Comparison of ENCODE assay signal across 8 mouse cellular contexts in the genomic region with DNA sequence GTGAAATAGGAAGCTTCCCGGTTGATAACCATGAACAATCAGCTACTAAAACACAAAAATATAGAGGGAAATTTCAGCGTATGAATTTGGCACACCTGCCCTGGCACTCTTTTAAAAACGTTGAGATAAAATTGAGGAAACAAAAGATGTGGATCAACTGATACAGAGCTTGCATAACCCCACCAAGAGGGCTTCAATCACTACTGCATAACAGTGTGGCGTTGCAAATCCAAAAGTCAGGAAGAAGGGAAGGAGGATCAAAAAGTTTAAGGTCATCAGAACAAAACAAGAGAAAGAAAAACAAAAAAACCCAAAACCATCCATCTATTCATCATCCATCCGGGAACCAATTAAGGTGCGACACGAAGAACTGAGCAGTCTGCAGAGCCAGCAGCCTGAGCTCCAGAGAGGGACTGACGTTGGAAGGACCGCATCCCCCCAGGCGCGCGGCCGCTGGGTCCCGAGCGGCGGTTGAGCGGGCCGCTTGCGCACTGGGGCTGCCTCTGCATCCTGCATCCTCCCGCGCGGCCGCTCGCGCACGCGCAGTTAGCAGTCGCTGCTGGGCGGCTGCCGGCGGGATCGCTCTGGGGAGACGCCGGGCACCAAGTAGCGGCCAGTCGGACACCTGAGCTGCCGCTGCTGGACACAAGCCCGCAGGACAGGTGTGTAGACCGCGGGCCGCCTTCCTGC. TPM values are rescaled to one million over a fixed set of nuclear protein-coding genes. Genes with fewer than 3 reads are reported as not detected.
DNase-seq lines count a peak whose midpoint lies in the region; ATAC-seq and TF ChIP-seq lines count a peak whose summit lies in the region.

Clgn (plus strand) TSS at position 552 of the 690 bp plus-strand sequence.

- ATAC-seq in common myeloid progenitor, adult 5-6 weeks (replicated peaks; ENCODE audit: low read depth, poor library complexity, severe bottlenecking): peak; percentile 65
- peak; percentile 90 for ATAC-seq in kidney, embryonic 16.5 days (ENCODE audit: low FRiP score, low TSS enrichment)
- peak; percentile 67; the same call in 1 of the 2 replicates for ATAC-seq in limb, embryonic 14.5 days (ENCODE audit: low FRiP score, low read depth)

- peaks cover 27% of the 10 kb centered on the region for H3K27me3 ChIP-seq in kidney, embryonic 16.5 days (ENCODE audit: insufficient read depth, low read length)
- peaks cover 11% of the 10 kb centered on the region for H3K27me3 ChIP-seq in limb, embryonic 14.5 days (ENCODE audit: control insufficient read depth, insufficient read depth, low read length)
- H3K27me3 ChIP-seq in myocyte (ENCODE audit: control insufficient read depth, insufficient read depth, insufficient read length): peaks cover 19% of the 10 kb centered on the region
- no peaks in the 10 kb centered on the region for H3K27me3 ChIP-seq in testis, adult 2 months (ENCODE audit: control insufficient read depth, insufficient read depth, low read length)

- TF ChIP-seq POLR2A in limb, embryonic 14.5 days (IDR thresholded peaks at IDR 0.05; ENCODE audit: borderline replicate concordance, extremely low read depth, insufficient read depth, insufficient read length): no peak
- no peak for TF ChIP-seq POLR2A in myocyte (IDR thresholded peaks at IDR 0.05; ENCODE audit: insufficient read length, low read depth)
- peak; percentile 81 for TF ChIP-seq POLR2A in testis, adult 2 months (IDR thresholded peaks at IDR 0.05; ENCODE audit: control insufficient read depth, low read depth, low read length)

- H3K9ac ChIP-seq in kidney, embryonic 16.5 days (replicated peaks; ENCODE audit: low read length): peak within 1 kb of the TSS; percentile 41; the same call in 1 of the 2 replicates
- H3K9ac ChIP-seq in limb, embryonic 14.5 days (ENCODE audit: low read depth, low read length, severe bottlenecking): peak within 1 kb of the TSS; percentile 61

- 4% methylated on average over 41 of the region's 41 CpGs for WGBS in kidney, embryonic 16.5 days
- WGBS in limb, embryonic 14.5 days: 4% methylated on average over 37 of the region's 41 CpGs

- H3K4me3 ChIP-seq in kidney, embryonic 16.5 days (ENCODE audit: low read length): peak within 1 kb of the TSS; percentile 53
- peak within 1 kb of the TSS; percentile 47 for H3K4me3 ChIP-seq in limb, embryonic 14.5 days (replicated peaks; ENCODE audit: low read length)
- no peak within 1 kb of the TSS for H3K4me3 ChIP-seq in myocyte
- H3K4me3 ChIP-seq in testis, adult 2 months (ENCODE audit: control insufficient read depth, low read depth, low read length): peak within 1 kb of the TSS; percentile 94

- no peak within 1 kb of the TSS for H3K27ac ChIP-seq in kidney, embryonic 16.5 days (ENCODE audit: low read length)
- no peak within 1 kb of the TSS for H3K27ac ChIP-seq in limb, embryonic 14.5 days (replicated peaks; ENCODE audit: low read depth, low read length)
- peak within 1 kb of the TSS; percentile 92 for H3K27ac ChIP-seq in testis, adult 2 months (ENCODE audit: control insufficient read depth, insufficient read depth, low read depth, low read length)

- no peaks in the 10 kb centered on the region for H3K9me3 ChIP-seq in kidney, embryonic 16.5 days (ENCODE audit: low read length)
- peaks cover 4% of the 10 kb centered on the region; the same call in 1 of the 2 replicates for H3K9me3 ChIP-seq in limb, embryonic 14.5 days (ENCODE audit: control insufficient read depth, low read length)

- H3K79me2 ChIP-seq in myocyte (ENCODE audit: control insufficient read depth, insufficient read depth): no peaks in the 10 kb centered on the region

- peak within 1 kb of the TSS; percentile 74 for H3K4me2 ChIP-seq in kidney, embryonic 16.5 days (replicated peaks; ENCODE audit: low read depth, low read length)
- peak within 1 kb of the TSS; percentile 77 for H3K4me2 ChIP-seq in limb, embryonic 14.5 days (replicated peaks; ENCODE audit: low read depth, low read length, severe bottlenecking)
- peak within 1 kb of the TSS; percentile 9 for H3K4me2 ChIP-seq in myocyte (ENCODE audit: low read depth)

- DNase-seq in ovary, postnatal 10 days (ENCODE audit: low spot score): peak; percentile 24
- DNase-seq in ovary, adult 18-20 months (ENCODE audit: low spot score): no peak
- peak; percentile 24 to 43 for DNase-seq in gastrocnemius, postnatal 4 days (ENCODE audit: low spot score in 2 of 2)
- DNase-seq in limb, embryonic 14.5 days (ENCODE audit: low spot score): peak; percentile 35

- 0 out of 2 replicates have a peak, but pooled peaks cover 7% of the 10 kb centered on the region for H3K4me1 ChIP-seq in kidney, embryonic 16.5 days (ENCODE audit: insufficient read depth, low read length)
- no peaks in the 10 kb centered on the region; the same call in 1 of the 2 replicates for H3K4me1 ChIP-seq in limb, embryonic 14.5 days (ENCODE audit: control insufficient read depth, insufficient read depth, low read length)
- H3K4me1 ChIP-seq in testis, adult 2 months (ENCODE audit: control insufficient read depth, insufficient read depth, low read length): peaks cover 4% of the 10 kb centered on the region

- no peak for TF ChIP-seq CTCF in testis, adult 2 months (IDR thresholded peaks at IDR 0.05; ENCODE audit: control insufficient read depth, insufficient read depth, insufficient replicate concordance, low read depth, low read length)

- H3K36me3 ChIP-seq in kidney, embryonic 16.5 days (ENCODE audit: insufficient read depth, low read length): no peaks in the 10 kb centered on the region
- H3K36me3 ChIP-seq in limb, embryonic 14.5 days (ENCODE audit: control insufficient read depth, insufficient read depth, low read length): no peaks in the 10 kb centered on the region
- H3K36me3 ChIP-seq in myocyte (ENCODE audit: control insufficient read depth, insufficient read depth): no peaks in the 10 kb centered on the region
- H3K36me3 ChIP-seq in testis, adult 2 months (ENCODE audit: control insufficient read depth, insufficient read depth, low read length): no peaks in the 10 kb centered on the region; the same call in none of the 2 replicates

- no peak within 1 kb of the TSS for H3ac ChIP-seq in myocyte (ENCODE audit: control insufficient read depth, insufficient read length)

TF ChIP-seq in myocyte, 11 proteins besides CTCF, POLR2A, EP300 and RAD21:
- TF ChIP-seq CEBPB (IDR thresholded peaks at IDR 0.05; ENCODE audit: insufficient read depth, poor library complexity, severe bottlenecking) (no peak), MYOG (IDR thresholded peaks at IDR 0.05; ENCODE audit: control insufficient read depth in 1 of 3, insufficient read depth in 1 of 3, insufficient read length in 2 of 3, low read depth in 2 of 3) (no peak), POLR2AphosphoS2 (IDR thresholded peaks at IDR 0.05; ENCODE audit: insufficient read length, low read depth) (no peak), SRF (IDR thresholded peaks at IDR 0.05; ENCODE audit: control insufficient read depth, insufficient read length, low read depth) (no peak), TCF12 (IDR thresholded peaks at IDR 0.05; ENCODE audit: insufficient read depth, poor library complexity, severe bottlenecking) (no peak), TCF3 (IDR thresholded peaks at IDR 0.05; ENCODE audit: insufficient read length, low read depth) (no peak), MYOD1 (IDR thresholded peaks at IDR 0.05; ENCODE audit: control insufficient read depth in 1 of 3, insufficient read length in 2 of 3, low read depth in 2 of 3) (no peak), USF1 (IDR thresholded peaks at IDR 0.05; ENCODE audit: low read depth) (no peak), E2F4 (IDR thresholded peaks at IDR 0.05; ENCODE audit: insufficient read depth) (no peak), REST (IDR thresholded peaks at IDR 0.05; ENCODE audit: insufficient read depth, insufficient read length) (no peak), MAX (IDR thresholded peaks at IDR 0.05; ENCODE audit: low read depth) (no peak)

RNA-seq across cellular contexts. Expression of gene Clgn, which starts in this region (rescaled TPM):
- total RNA-seq in common myeloid progenitor, adult 5-6 weeks (2017): 0.23 and 1.2 TPM in 2 replicates
- under 1 TPM in 1 of 2 experiments, not detected in 1; 0.10 TPM for total RNA-seq in gastrocnemius, postnatal 4 days (2021)
- 0.14 and 0.22 TPM in 2 replicates for polyA plus RNA-seq in kidney, embryonic 16.5 days (2015; fragmentation: Nextera tagmentation; extraction: Ambion mirVana)
- polyA plus RNA-seq in limb, embryonic 14.5 days (2012; rRNA removed): 0.40 and 0.43 TPM in 2 replicates
- polyA plus RNA-seq in limb, embryonic 14.5 days (2014; fragmentation: Nextera tagmentation; extraction: Ambion mirVana): 0.33 and 0.87 TPM in 2 replicates
- polyA plus RNA-seq in myocyte (2012; fragmentation: generic; extraction: Trizol): not detected
- polyA plus RNA-seq in testis, adult 2 months (2012; rRNA removed): 125 and 174 TPM in 2 replicates

Comparison
In these comparisons a context has a peak if more than half of its experiments do, and no peak if none do; other contexts are left out.
1. RNA of gene Clgn (polyA plus RNA-seq): 125 to 174 TPM in testis, adult 2 months; 0.33 to 0.87 TPM in limb, embryonic 14.5 days, 0.14 to 0.22 TPM in kidney, embryonic 16.5 days and not detected in myocyte (single experiment); every median in the first group is over 10 times any median in the second.
2. Peak in DNase-seq in gastrocnemius, postnatal 4 days; RNA of the gene not detected or under 1 TPM.
3. Peak in ATAC-seq, H3K4me3 ChIP-seq, H3K9ac ChIP-seq and H3K4me2 ChIP-seq in kidney, embryonic 16.5 days; RNA of the gene not detected or under 1 TPM.
4. Peak in DNase-seq, ATAC-seq, H3K4me3 ChIP-seq, H3K9ac ChIP-seq and H3K4me2 ChIP-seq in limb, embryonic 14.5 days; RNA of the gene not detected or under 1 TPM.
5. H3K4me2 ChIP-seq: peak in every context shown above with its lines; median percentile 77 in limb, embryonic 14.5 days; 74 in kidney, embryonic 16.5 days; 9 in myocyte.
6. Peak in every context shown above with its lines, with median percentiles within 50 percentile points of each other: ATAC-seq.